Mouse (Mus musculus): ENCODE data around the gene Igsf3. TPM values are rescaled to one million over a fixed set of nuclear protein-coding genes. Genes with fewer than 3 reads are reported as not detected.

The Igsf3 gene
- polyA plus RNA-seq, 2 experiments from 2014 or later = 0.86 to 1.6 TPM

DNA sequence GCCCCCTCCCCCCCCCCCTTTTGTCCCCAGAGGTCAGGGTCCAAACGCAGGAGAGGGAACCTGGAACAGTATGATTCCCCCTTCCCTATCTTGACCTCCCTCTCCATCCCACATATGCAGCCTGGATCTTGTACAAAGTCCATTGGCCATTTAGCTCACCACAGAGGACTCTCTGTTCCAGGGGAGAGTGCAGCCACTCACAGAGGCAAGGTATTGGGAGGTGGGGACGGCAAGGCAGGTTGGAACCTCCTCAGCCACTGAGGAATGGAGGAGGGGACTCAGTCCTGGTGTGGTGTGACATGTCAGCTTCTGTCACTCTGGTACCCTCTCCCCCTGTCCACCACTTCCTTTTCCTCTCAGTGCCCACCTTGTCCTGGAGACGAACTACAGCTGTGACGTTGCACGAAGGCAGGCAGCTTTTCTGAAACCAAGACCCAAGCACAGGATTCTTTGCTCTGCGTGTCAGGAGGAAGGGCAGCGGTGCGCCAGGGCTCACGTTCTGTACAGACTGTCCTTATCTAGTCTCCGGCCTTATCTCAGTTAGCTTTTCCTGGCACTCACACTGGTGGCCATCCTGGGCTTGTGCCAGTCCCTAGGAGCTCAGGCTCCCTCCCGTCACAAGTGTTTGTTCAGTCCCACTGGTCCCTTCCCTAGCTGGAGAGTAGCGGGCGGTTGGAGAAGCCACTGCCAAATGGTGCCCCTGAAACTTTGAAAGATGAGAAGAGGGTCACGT, 130.3 kb downstream of the Igsf3 start:
- no peak for ATAC-seq

- no peak for ATAC-seq
Measured at GRCm38 (mm10) chr3:101507766-101508165, 130.9 kb downstream of the Igsf3 start.

DNA sequence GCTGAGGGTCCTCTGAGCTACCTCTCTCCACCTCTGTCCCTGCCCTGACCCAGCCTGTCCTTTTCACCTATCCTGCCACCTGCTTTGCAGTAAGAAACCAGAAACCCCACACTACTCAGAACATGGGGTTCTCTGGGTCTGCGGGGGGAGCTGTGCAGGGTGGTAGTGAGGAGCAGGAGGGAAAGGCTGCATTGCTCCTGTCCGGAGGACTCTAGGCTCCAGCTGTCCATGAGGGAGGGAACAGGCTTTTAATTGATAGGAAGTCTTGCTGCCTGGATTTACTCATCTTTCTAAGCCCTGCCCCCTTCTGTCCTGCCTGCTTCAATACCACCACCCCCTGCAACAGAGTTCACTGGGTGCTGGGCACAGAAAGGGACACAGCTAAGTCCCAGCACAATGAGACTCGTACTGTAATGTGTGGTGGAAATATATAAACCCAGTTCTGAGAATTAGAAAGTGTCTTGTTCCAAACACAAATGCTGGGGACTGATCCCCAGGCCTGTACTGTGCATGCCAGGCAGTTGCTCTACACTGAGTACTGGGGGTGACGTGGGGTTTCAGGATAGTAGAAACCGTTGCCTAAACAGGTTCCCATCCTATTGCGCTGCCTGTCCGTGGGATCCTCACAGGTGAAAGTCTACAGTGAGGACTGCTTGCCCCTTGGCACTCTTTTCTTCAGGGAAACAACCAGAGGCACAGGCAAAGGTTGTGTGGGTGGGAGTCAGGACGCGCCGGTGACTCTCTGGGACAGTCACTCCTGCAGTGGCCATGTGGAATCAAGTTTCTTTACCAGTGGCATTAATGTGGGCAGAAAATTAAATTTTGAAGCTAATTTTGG, 133.0 kb downstream of the Igsf3 start:
- ATAC-seq = no peak

- ATAC-seq = no peak
Measured at GRCm38 (mm10) chr3:101510632-101511031, 133.7 kb downstream of the Igsf3 start.

Other genes with a start within 250 kb of the Igsf3 start
- gene Cd2, start 89.1 kb upstream of the Igsf3 start, polyA plus RNA-seq (2017; shearing (Covaris generic)) = 1,000 to 10,000 TPM; 1,534 to 1,587 TPM
- gene Atp1a1, start 227.6 kb downstream of the Igsf3 start, polyA plus RNA-seq (2017; shearing (Covaris generic)) = 10 to 100 TPM; 15.1 to 17.4 TPM

Data from activated CD4-positive, CD25-positive, alpha-beta regulatory T cell, adult 4 months (primary cell).